Mouse (Mus musculus) C2C12 (cell line): ENCODE results near the gene Slc39a5.

Source experiments
- CEBPB ChIP-seq: IDR thresholded peaks from one replicate; pipeline ENCODE4 v1.6.1; 2011; ENCODE audit warnings: low read depth, mild to moderate bottlenecking, control low read depth, moderate library complexity
- CTCF ChIP-seq: IDR thresholded peaks from one replicate; pipeline ENCODE4 v1.5.1; 2011; ENCODE audit not compliant: control insufficient read depth, insufficient read depth, insufficient read length
- FOSL1 ChIP-seq: IDR thresholded peaks from one replicate; pipeline ENCODE4 v1.8.0; 2011; ENCODE audit warnings: mild to moderate bottlenecking, low read length; ENCODE audit not compliant: poor library complexity, insufficient read depth, severe bottlenecking
- MAX ChIP-seq: IDR thresholded peaks from one replicate; pipeline ENCODE4 v1.6.1; 2011; ENCODE audit warnings: mild to moderate bottlenecking, control low read depth
- MYOD1 ChIP-seq: IDR thresholded peaks from one replicate; pipeline ENCODE4 v1.6.1; 2011; ENCODE audit warnings: low read depth; ENCODE audit not compliant: control insufficient read depth, insufficient read length
- MYOG ChIP-seq: IDR thresholded peaks from one replicate; pipeline ENCODE4 v1.6.1; 2011; ENCODE audit not compliant: control insufficient read depth, insufficient read length; ENCODE audit errors: extremely low read depth
- USF1 ChIP-seq: IDR thresholded peaks from one replicate; pipeline ENCODE4 v1.6.1; 2011; ENCODE audit warnings: low read depth, mild to moderate bottlenecking, control low read depth, moderate library complexity

GRCm38 (mm10) chr10:128380565-128380964 is 20.5 kb downstream of the Slc39a5 start:
- TF ChIP-seq MAX (no peak), MYOG (no peak), CTCF (no peak), USF1 (no peak), MYOD1 (no peak), FOSL1 (no peak), CEBPB (no peak)
